Mouse (Mus musculus): ENCODE results near the gene Nek9.

Gene Nek9

GRCm38 (mm10) chr12:85262489-85262888 lies 76.7 kb downstream of the Nek9 start:
- DNase-seq: no peak

GRCm38 (mm10) chr12:85257008-85257639 lies 82.0 kb downstream of the Nek9 start:
- DNase-seq: no peak

- DNase-seq: no peak
Observed at GRCm38 (mm10) chr12:85256074-85256751, 82.9 kb downstream of the Nek9 start.

GRCm38 (mm10) chr12:85252083-85252482 lies 87.1 kb downstream of the Nek9 start:
- DNase-seq: no peak
